In the genomic region with DNA sequence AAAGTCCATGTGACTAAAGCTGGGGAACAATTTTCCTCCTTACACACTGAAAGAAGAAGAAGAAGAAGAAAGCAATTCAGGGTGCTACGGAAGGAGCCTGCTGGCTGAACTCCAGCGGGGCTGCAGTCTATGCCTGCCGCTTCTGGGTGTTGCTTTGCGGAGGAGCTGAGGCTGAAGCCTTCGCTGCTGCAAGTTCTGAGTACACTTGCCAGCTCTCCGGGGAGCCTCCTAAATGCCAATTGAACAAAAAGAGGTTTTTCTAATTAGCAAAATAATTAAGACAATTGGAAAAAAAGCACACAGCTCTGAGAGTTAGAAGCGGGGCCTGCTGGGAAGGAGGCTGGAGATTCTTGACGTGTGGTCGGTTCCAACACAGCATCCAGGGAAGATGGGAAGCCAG, we compare ENCODE assay signal across 19 mouse cellular contexts.
DNase-seq lines count a peak whose midpoint lies in the region; TF ChIP-seq lines count a peak whose summit lies in the region.
"Had no signal": no experiment of that assay in that cellular context is flagged by ENCODE, and none has a peak within 500 bp of the region (broad histone marks: within the 10 kb centered on the region; RNA-seq: fewer than 3 reads in every experiment).

No protein-coding gene starts in this region.

- no peaks in the 10 kb centered on the region for H3K36me3 ChIP-seq in kidney, adult 2 months (ENCODE audit: control insufficient read depth, insufficient read depth, low read length)
- H3K36me3 ChIP-seq: embryonic facial prominence, embryonic 10.5 days; hindbrain, embryonic 13.5 days; neural tube, embryonic 15.5 days had no signal

- no peak overlapping the region for H3K27ac ChIP-seq in layer of hippocampus, adult 2 months
- H3K27ac ChIP-seq in kidney, adult 2 months (ENCODE audit: insufficient read depth, low read depth, low read length) = no peak overlapping the region
- H3K27ac ChIP-seq: embryonic facial prominence, embryonic 10.5 days; gastrocnemius, adult 2 months; hindbrain, embryonic 13.5 days; neural tube, embryonic 15.5 days had no signal

- no peak for TF ChIP-seq CTCF in layer of hippocampus, adult 2 months (conservative IDR thresholded peaks at IDR 0.05)
- no peak for TF ChIP-seq CTCF in kidney, adult 2 months (conservative IDR thresholded peaks at IDR 0.05; ENCODE audit: insufficient read depth, insufficient read length, low read depth, low read length)

- TF ChIP-seq POLR2A in kidney, adult 2 months (IDR thresholded peaks at IDR 0.05; ENCODE audit: low read depth, low read length) = no peak

- 81% methylated on average over 9 of the region's 9 CpGs for WGBS in kidney, adult 2 months

- peak; percentile 36 to 47 for DNase-seq in frontal cortex, postnatal 36 days (ENCODE audit: low spot score in 2 of 2)
- DNase-seq in frontal cortex, postnatal 25 days (ENCODE audit: low spot score in 2 of 2) = no peak
- peak; percentile 5 for DNase-seq in ES-CJ7 (ENCODE audit: low read depth, low spot score)
- peak; percentile 34 to 39 for DNase-seq in layer of hippocampus, adult 2 months (ENCODE audit: low spot score in 2 of 2)
- peak; percentile 47 for DNase-seq in right cerebral cortex, adult 18-20 months
- DNase-seq in thymus, postnatal 14 days = no peak
- DNase-seq in cerebellum, postnatal 25 days = no peak
- DNase-seq in kidney, adult 2 months = no peak
- DNase-seq: adrenal gland, postnatal 10 days; B cell, adult 2 months; cerebellum, postnatal 14 days; gastrocnemius, adult 2 months; kidney, postnatal 10 days; lung, embryonic 14.5 days; retina, postnatal 1 day had no signal

- no peak overlapping the region for H3K4me3 ChIP-seq in layer of hippocampus, adult 2 months
- H3K4me3 ChIP-seq in kidney, adult 2 months (ENCODE audit: insufficient read depth, low read depth, low read length) = no peak overlapping the region
- H3K4me3 ChIP-seq: embryonic facial prominence, embryonic 10.5 days; erythroblast, embryonic 14.5 days; gastrocnemius, adult 2 months; hindbrain, embryonic 13.5 days; neural tube, embryonic 15.5 days had no signal

- H3K27me3 ChIP-seq in kidney, adult 2 months (replicated peaks; ENCODE audit: control insufficient read depth, insufficient read depth, low read length) = no peaks in the 10 kb centered on the region
- H3K27me3 ChIP-seq: hindbrain, embryonic 13.5 days; neural tube, embryonic 15.5 days had no signal

- H3K4me1 ChIP-seq in kidney, adult 2 months (ENCODE audit: control insufficient read depth, insufficient read depth, low read length) = no peaks in the 10 kb centered on the region
- H3K4me1 ChIP-seq: embryonic facial prominence, embryonic 10.5 days; hindbrain, embryonic 13.5 days; neural tube, embryonic 15.5 days had no signal

Comparison
In these comparisons a context has a peak if more than half of its experiments do, and no peak if none do; other contexts are left out.
1. DNase-seq: peak in frontal cortex, postnatal 36 days (2 of 2), ES-CJ7 (single experiment), layer of hippocampus, adult 2 months (2 of 2) and right cerebral cortex, adult 18-20 months (single experiment); none in frontal cortex, postnatal 25 days (0 of 2), thymus, postnatal 14 days (single experiment), cerebellum, postnatal 25 days (0 of 2) and kidney, adult 2 months (single experiment).